Mouse (Mus musculus): ENCODE measurements around the gene Kifap3. TPM values are rescaled to one million over a fixed set of nuclear protein-coding genes. Genes with fewer than 3 reads are reported as not detected.

Gene Kifap3
- polyA plus RNA-seq, 1 experiment from 2014 or later: 38.6 TPM

- H3K4me1 ChIP-seq: peaks cover 22% of the 10 kb centered on the region
Measured at GRCm38 (mm10) chr1:163928846-163929245, 149.5 kb downstream of the Kifap3 start, which contains the start of gene Scyl3. Gene Scyl3 (plus strand): TSS chr1:163929100.

GRCm38 (mm10) chr1:163929636-163930457, 150.5 kb downstream of the Kifap3 start:
- Histone ChIP-seq H3K4me3 (replicated peaks) (peak overlapping the region; percentile 87), H3K9me3 (replicated peaks) (no peaks in the 10 kb centered on the region), H3K27ac (replicated peaks) (peak overlapping the region; percentile 87), H3K36me3 (peaks cover 14% of the 10 kb centered on the region), H3K9ac (peak overlapping the region; percentile 86), H3K4me1 (peaks cover 22% of the 10 kb centered on the region), H3K4me2 (replicated peaks) (peak overlapping the region; percentile 75), H3K27me3 (no peaks in the 10 kb centered on the region)
- ATAC-seq (ENCODE audit: insufficient number of reproducible peaks, low FRiP score, low TSS enrichment, low read depth): peak; percentile 92
- whole genome bisulfite sequencing: under 1% methylated on average over 69 of the region's 77 CpGs

More at GRCm38 (mm10) chr1:163928846-163929245, 149.5 kb downstream of the Kifap3 start, which contains the start of gene Scyl3:
- H3K27ac ChIP-seq (replicated peaks): peak within 1 kb of the TSS; percentile 87
- peaks cover 5% of the 10 kb centered on the region; the same call in 1 of the 2 replicates for H3K36me3 ChIP-seq
- 68% methylated on average over 7 of the region's 7 CpGs for WGBS
- H3K9me3 ChIP-seq (replicated peaks): no peaks in the 10 kb centered on the region
- H3K4me3 ChIP-seq (replicated peaks): peak within 1 kb of the TSS; percentile 87
- no peaks in the 10 kb centered on the region for H3K27me3 ChIP-seq
- H3K9ac ChIP-seq: peak within 1 kb of the TSS; percentile 86
- no peak for ATAC-seq (ENCODE audit: insufficient number of reproducible peaks, low FRiP score, low TSS enrichment, low read depth)
- H3K4me2 ChIP-seq (replicated peaks): peak within 1 kb of the TSS; percentile 75

GRCm38 (mm10) chr1:163930458-163930794, 151.0 kb downstream of the Kifap3 start:
- no peak overlapping the region for H3K27ac ChIP-seq (replicated peaks)
- peaks cover 22% of the 10 kb centered on the region for H3K4me1 ChIP-seq
- peaks cover 19% of the 10 kb centered on the region for H3K36me3 ChIP-seq
- WGBS: 5% methylated on average over 12 of the region's 12 CpGs
- peak overlapping the region; percentile 87 for H3K4me3 ChIP-seq (replicated peaks)
- H3K27me3 ChIP-seq: no peaks in the 10 kb centered on the region
- ATAC-seq (ENCODE audit: insufficient number of reproducible peaks, low FRiP score, low TSS enrichment, low read depth): no peak
- no peaks in the 10 kb centered on the region for H3K9me3 ChIP-seq (replicated peaks)
- peak overlapping the region; percentile 75 for H3K4me2 ChIP-seq (replicated peaks)
- H3K9ac ChIP-seq: peak overlapping the region; percentile 86

- WGBS: 80% methylated on average over 8 of the region's 8 CpGs
- no peak overlapping the region for H3K4me3 ChIP-seq (replicated peaks)
- peaks cover 33% of the 10 kb centered on the region for H3K36me3 ChIP-seq
- H3K4me2 ChIP-seq (replicated peaks): no peak overlapping the region
- peaks cover 22% of the 10 kb centered on the region for H3K4me1 ChIP-seq
- H3K9ac ChIP-seq: no peak overlapping the region
- no peaks in the 10 kb centered on the region for H3K9me3 ChIP-seq (replicated peaks)
- no peak overlapping the region for H3K27ac ChIP-seq (replicated peaks)
- H3K27me3 ChIP-seq: no peaks in the 10 kb centered on the region
- ATAC-seq (ENCODE audit: insufficient number of reproducible peaks, low FRiP score, low TSS enrichment, low read depth): no peak
Measured at GRCm38 (mm10) chr1:163931801-163932200, 152.4 kb downstream of the Kifap3 start.

- peaks cover 56% of the 10 kb centered on the region for H3K36me3 ChIP-seq
- H3K27me3 ChIP-seq: no peaks in the 10 kb centered on the region
- 74% methylated on average over 2 of the region's 2 CpGs for WGBS
- H3K4me1 ChIP-seq: peaks cover 17% of the 10 kb centered on the region
- H3K9ac ChIP-seq: no peak overlapping the region
- no peaks in the 10 kb centered on the region for H3K9me3 ChIP-seq (replicated peaks)
- no peak overlapping the region for H3K4me2 ChIP-seq (replicated peaks)
- H3K4me3 ChIP-seq (replicated peaks): no peak overlapping the region
- H3K27ac ChIP-seq (replicated peaks): no peak overlapping the region
- no peak for ATAC-seq (ENCODE audit: insufficient number of reproducible peaks, low FRiP score, low TSS enrichment, low read depth)
Measured at GRCm38 (mm10) chr1:163934591-163934990, 155.2 kb downstream of the Kifap3 start.

- Histone ChIP-seq H3K36me3 (peaks cover 75% of the 10 kb centered on the region), H3K27ac (replicated peaks) (no peak overlapping the region), H3K9ac (no peak overlapping the region), H3K9me3 (replicated peaks) (no peaks in the 10 kb centered on the region), H3K4me3 (replicated peaks) (no peak overlapping the region), H3K4me2 (replicated peaks) (no peak overlapping the region), H3K4me1 (no peaks in the 10 kb centered on the region), H3K27me3 (no peaks in the 10 kb centered on the region)
- no peak for ATAC-seq (ENCODE audit: insufficient number of reproducible peaks, low FRiP score, low TSS enrichment, low read depth)
- WGBS: 49% methylated on average over 6 of the region's 6 CpGs
Measured at GRCm38 (mm10) chr1:163942056-163942455, 162.7 kb downstream of the Kifap3 start.

- Histone ChIP-seq H3K4me2 (replicated peaks) (no peak overlapping the region), H3K4me3 (replicated peaks) (no peak overlapping the region), H3K9ac (no peak overlapping the region), H3K4me1 (no peaks in the 10 kb centered on the region), H3K9me3 (replicated peaks) (no peaks in the 10 kb centered on the region), H3K27me3 (no peaks in the 10 kb centered on the region), H3K27ac (replicated peaks) (no peak overlapping the region), H3K36me3 (peaks cover 73% of the 10 kb centered on the region)
- no peak for ATAC-seq (ENCODE audit: insufficient number of reproducible peaks, low FRiP score, low TSS enrichment, low read depth)
- WGBS: 84% methylated on average over 2 of the region's 2 CpGs
Measured at GRCm38 (mm10) chr1:163953396-163953795, 174.0 kb downstream of the Kifap3 start.

GRCm38 (mm10) chr1:163958036-163958435, 178.7 kb downstream of the Kifap3 start:
- no peak overlapping the region for H3K4me3 ChIP-seq (replicated peaks)
- peaks cover 41% of the 10 kb centered on the region for H3K36me3 ChIP-seq
- 79% methylated on average over 3 of the region's 3 CpGs for WGBS

GRCm38 (mm10) chr1:163964008-163964689, 184.8 kb downstream of the Kifap3 start:
- Histone ChIP-seq H3K36me3 (peaks cover 22% of the 10 kb centered on the region), H3K9ac (no peak overlapping the region), H3K4me1 (no peaks in the 10 kb centered on the region), H3K4me3 (replicated peaks) (no peak overlapping the region), H3K9me3 (replicated peaks) (no peaks in the 10 kb centered on the region), H3K4me2 (replicated peaks) (no peak overlapping the region), H3K27me3 (no peaks in the 10 kb centered on the region), H3K27ac (replicated peaks) (no peak overlapping the region)
- no peak for ATAC-seq (ENCODE audit: insufficient number of reproducible peaks, low FRiP score, low TSS enrichment, low read depth)
- whole genome bisulfite sequencing: 87% methylated on average over 10 of the region's 10 CpGs

More at GRCm38 (mm10) chr1:163958036-163958435, 178.7 kb downstream of the Kifap3 start:
- no peak overlapping the region for H3K4me2 ChIP-seq (replicated peaks)
- no peaks in the 10 kb centered on the region for H3K27me3 ChIP-seq
- H3K4me1 ChIP-seq: no peaks in the 10 kb centered on the region
- no peak for ATAC-seq (ENCODE audit: insufficient number of reproducible peaks, low FRiP score, low TSS enrichment, low read depth)
- no peak overlapping the region for H3K9ac ChIP-seq
- H3K27ac ChIP-seq (replicated peaks): no peak overlapping the region
- no peaks in the 10 kb centered on the region for H3K9me3 ChIP-seq (replicated peaks)
